Mouse (Mus musculus): Measurements from ENCODE around the gene Mlh3.
"Not testable (repeated sequence)": the region's sequence is repeated elsewhere in the genome, so short reads cannot be mapped to it uniquely, and the experiment has no call there.

Gene Mlh3

GRCm38 (mm10) chr12:85270319-85270718 is at the start of gene Mlh3:
Mlh3 (minus strand) TSS chr12:85270599.
- DNase-seq (ENCODE audit: low spot score) = peak; percentile 72

GRCm38 (mm10) chr12:85308651-85309050 is 38.3 kb upstream of the Mlh3 start:
- no peak for DNase-seq (ENCODE audit: low spot score)

GRCm38 (mm10) chr12:85305247-85305892 is 35.0 kb upstream of the Mlh3 start:
- peak; percentile 58 for DNase-seq (ENCODE audit: low spot score)

- no peak for DNase-seq (ENCODE audit: low spot score)
Measured at GRCm38 (mm10) chr12:85304725-85305124, 34.3 kb upstream of the Mlh3 start.

- no peak for DNase-seq (ENCODE audit: low spot score)
Measured at GRCm38 (mm10) chr12:85303256-85303655, 32.9 kb upstream of the Mlh3 start.

GRCm38 (mm10) chr12:85298835-85299180 is 28.4 kb upstream of the Mlh3 start:
- DNase-seq (ENCODE audit: low spot score) = no peak

- no peak for DNase-seq (ENCODE audit: low spot score)
Measured at GRCm38 (mm10) chr12:85298127-85298834, 27.9 kb upstream of the Mlh3 start.

- no peak for DNase-seq (ENCODE audit: low spot score)
Measured at GRCm38 (mm10) chr12:85297345-85297997, 27.1 kb upstream of the Mlh3 start.

- DNase-seq (ENCODE audit: low spot score) = no peak
Measured at GRCm38 (mm10) chr12:85296915-85297314, 26.5 kb upstream of the Mlh3 start.

GRCm38 (mm10) chr12:85295506-85295905 is 25.1 kb upstream of the Mlh3 start:
- no peak for DNase-seq (ENCODE audit: low spot score)

GRCm38 (mm10) chr12:85292906-85293305 is 22.5 kb upstream of the Mlh3 start:
- DNase-seq (ENCODE audit: low spot score) = no peak

- DNase-seq (ENCODE audit: low spot score) = no peak
Measured at GRCm38 (mm10) chr12:85292288-85292687, 21.9 kb upstream of the Mlh3 start.

GRCm38 (mm10) chr12:85291541-85291940 is 21.1 kb upstream of the Mlh3 start:
- DNase-seq (ENCODE audit: low spot score) = no peak

- no peak for DNase-seq (ENCODE audit: low spot score)
Measured at GRCm38 (mm10) chr12:85290633-85291032, 20.2 kb upstream of the Mlh3 start.

GRCm38 (mm10) chr12:85289157-85290000 is 19.0 kb upstream of the Mlh3 start:
- no peak for DNase-seq (ENCODE audit: low spot score)

- peak; percentile 87 for DNase-seq (ENCODE audit: low spot score)
Measured at GRCm38 (mm10) chr12:85288486-85289156, 18.2 kb upstream of the Mlh3 start, which contains the start of gene Zc2hc1c. Zc2hc1c (plus strand) TSS chr12:85288591.

GRCm38 (mm10) chr12:85287809-85288485 is 17.5 kb upstream of the Mlh3 start, which contains the start of gene Acyp1:
Acyp1 (minus strand) TSS chr12:85288438.
- DNase-seq (ENCODE audit: low spot score) = no peak

- DNase-seq (ENCODE audit: low spot score) = no peak
Measured at GRCm38 (mm10) chr12:85286941-85287340, 16.5 kb upstream of the Mlh3 start.

- no peak for DNase-seq (ENCODE audit: low spot score)
Measured at GRCm38 (mm10) chr12:85284996-85285395, 14.6 kb upstream of the Mlh3 start.

- no peak for DNase-seq (ENCODE audit: low spot score)
Measured at GRCm38 (mm10) chr12:85284331-85284730, 13.9 kb upstream of the Mlh3 start.

- not testable (repeated sequence) for DNase-seq (ENCODE audit: low spot score)
Measured at GRCm38 (mm10) chr12:85281756-85282155, 11.4 kb upstream of the Mlh3 start.

Measured in ovary, adult 18-20 months (tissue).